Mouse (Mus musculus) ES-E14 (cell line): Measurements from ENCODE around the gene Ppargc1a.

Experiments used
- HCFC1 ChIP-seq: IDR thresholded peaks from 2 replicates; pipeline ENCODE4 v1.6.1; 2012; ENCODE audit warnings: low read length, inconsistent platforms, borderline replicate concordance; ENCODE audit not compliant: insufficient read depth
- MAFK ChIP-seq: IDR thresholded peaks from 2 replicates; pipeline ENCODE4 v1.6.1; 2014; ENCODE audit warnings: mild to moderate bottlenecking, low read depth, low read length, inconsistent platforms; ENCODE audit not compliant: insufficient read depth

DNA sequence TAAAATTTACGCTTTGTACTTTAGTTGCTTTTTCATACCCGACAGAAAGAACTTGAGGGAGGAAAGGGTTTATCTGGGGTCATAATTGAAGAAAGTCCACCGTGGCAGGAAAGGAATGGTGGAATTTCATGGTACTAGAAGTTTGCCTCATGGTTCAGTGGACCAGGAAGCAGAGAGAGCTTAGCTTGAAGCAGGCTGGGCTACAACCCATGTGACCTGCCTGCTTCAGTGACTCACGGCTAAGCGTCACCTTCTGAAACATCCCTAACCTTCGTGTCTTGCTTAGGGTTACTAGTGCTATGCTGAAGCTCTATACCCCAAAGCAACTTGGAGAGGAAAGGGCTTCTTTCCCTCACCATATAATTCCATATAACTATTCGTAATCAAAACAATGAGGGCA, 151.1 kb downstream of the Ppargc1a start:
- no peak for TF ChIP-seq MAFK
- TF ChIP-seq HCFC1 = no peak
